Mouse (Mus musculus): ENCODE measurements around the gene Clcf1. TPM values are rescaled to one million over a fixed set of nuclear protein-coding genes. Genes with fewer than 3 reads are reported as not detected.

The Clcf1 gene
- total RNA-seq, 2 experiments from 2014 or later, result 0.38 TPM; not detected in 1

DNA sequence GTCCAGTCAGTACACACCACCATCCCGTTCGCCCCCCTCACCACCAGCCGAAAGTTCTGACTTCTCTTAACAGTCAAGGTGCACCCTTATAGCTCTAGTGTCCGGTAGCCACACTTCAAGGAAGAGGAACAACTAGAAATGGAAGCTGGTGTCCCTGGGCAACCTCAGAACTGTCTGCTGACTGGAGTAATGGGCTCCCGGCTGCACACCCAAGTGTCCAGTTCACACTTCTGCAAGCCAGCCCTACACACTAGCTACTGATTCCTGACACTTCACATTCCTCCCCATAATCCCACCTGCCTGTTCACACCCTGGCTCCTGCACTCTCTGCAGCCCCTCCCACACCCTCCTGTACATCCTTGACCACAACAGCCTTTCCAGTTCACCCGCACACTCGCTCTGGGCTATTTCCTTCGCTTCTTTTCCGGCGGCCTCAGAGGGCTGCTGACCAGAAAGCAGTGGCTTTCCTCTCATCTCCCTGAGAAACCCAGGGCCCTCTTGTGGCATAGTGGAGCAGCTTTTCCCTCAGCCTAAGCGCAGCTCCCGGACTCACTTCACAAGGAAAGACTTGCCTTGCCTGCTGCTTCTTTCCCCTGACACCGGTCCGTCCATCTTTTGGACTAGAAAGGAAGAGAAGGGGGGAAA lies 2.1 kb downstream of the Clcf1 start:
- ATAC-seq (replicated peaks; ENCODE audit: low FRiP score, poor library complexity, severe bottlenecking), result no peak

DNA sequence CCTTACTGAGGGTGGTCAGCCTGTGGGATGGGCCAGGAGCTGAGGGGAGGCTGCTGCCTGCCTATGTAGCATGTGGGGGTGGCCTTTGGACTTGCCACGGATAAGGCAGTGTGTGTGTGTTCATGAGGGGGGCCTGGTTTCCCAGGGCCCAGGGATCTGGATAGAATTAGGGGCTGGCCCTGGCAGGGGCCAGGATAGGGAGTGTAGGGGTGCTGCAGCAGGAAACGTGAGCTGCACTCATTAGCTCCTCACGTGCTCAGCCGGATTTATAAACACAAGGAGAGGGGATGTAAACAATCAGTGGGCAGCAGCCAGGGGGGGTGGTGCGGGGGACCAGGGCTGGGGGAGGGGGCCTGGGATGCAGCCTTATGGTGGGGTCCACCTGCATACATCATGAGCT lies 3.1 kb downstream of the Clcf1 start:
- no peak for ATAC-seq (replicated peaks; ENCODE audit: low FRiP score, poor library complexity, severe bottlenecking)

GRCm38 (mm10) chr19:4217855-4218254 lies 3.8 kb downstream of the Clcf1 start:
- ATAC-seq (replicated peaks; ENCODE audit: low FRiP score, poor library complexity, severe bottlenecking), result no peak

- no peak for ATAC-seq (replicated peaks; ENCODE audit: low FRiP score, poor library complexity, severe bottlenecking)
Observed at GRCm38 (mm10) chr19:4218293-4218692, 4.3 kb downstream of the Clcf1 start.

DNA sequence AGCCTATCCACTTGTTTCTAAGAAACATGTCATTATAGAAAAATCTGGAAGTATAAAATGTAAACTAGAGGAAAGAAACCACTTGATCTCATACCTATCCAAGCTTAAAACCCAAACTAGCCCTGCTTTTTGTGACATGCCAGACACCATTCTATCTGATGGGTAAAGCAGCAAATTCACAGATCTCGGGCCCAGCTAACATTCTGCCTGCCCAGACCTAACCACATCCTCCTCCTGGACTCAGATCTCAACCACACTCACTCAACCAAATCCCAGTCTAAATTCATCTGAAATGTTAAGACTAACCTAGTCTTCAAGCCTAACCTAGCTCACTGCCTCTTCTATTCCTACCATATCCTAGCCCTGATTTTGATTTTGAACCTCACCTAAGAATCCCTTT lies 4.7 kb downstream of the Clcf1 start:
- ATAC-seq (replicated peaks; ENCODE audit: low FRiP score, poor library complexity, severe bottlenecking), result no peak

- no peak for ATAC-seq (replicated peaks; ENCODE audit: low FRiP score, poor library complexity, severe bottlenecking)
Observed at GRCm38 (mm10) chr19:4219943-4220342, 5.9 kb downstream of the Clcf1 start.

- no peak for ATAC-seq (replicated peaks; ENCODE audit: low FRiP score, poor library complexity, severe bottlenecking)
Observed at GRCm38 (mm10) chr19:4220416-4220815, 6.4 kb downstream of the Clcf1 start.

DNA sequence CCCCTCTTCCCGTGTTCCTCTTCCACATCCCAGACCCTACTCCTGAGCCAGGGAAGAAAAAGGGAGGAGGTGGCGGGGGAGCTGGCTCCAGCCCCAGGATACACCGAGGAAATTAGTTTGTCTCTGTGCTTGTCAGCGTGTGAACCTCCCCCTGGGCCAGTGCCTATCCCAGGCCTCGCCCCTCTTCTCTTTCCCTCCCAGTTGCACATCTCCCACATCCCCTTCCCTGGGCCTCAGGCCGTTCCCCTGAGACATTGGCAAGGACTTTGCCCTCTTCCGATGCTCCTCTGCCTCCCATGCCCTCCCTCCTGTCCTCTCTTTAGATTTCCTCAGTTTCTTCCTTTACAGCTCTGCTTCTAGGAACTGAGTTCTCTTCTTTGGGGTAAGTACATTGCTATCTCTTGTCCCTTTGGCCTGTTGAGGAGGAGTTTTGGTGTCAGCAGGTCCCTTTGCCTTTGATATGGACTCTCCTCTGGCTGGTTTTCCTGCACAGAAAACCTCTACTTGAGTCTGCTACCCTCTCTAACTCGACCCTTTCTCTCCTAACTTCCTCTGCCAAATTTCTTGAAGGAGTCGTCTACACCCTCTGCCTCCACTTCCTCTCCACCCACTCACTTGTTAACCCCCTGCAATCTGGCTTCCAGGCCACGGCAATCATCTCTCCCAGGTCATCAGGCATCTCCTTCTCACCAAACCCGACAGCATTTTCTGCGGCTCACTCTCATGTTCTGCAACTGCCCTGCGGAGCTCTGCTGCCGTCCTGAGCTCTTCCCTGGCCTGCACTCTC lies 7.1 kb downstream of the Clcf1 start:
- ATAC-seq (replicated peaks; ENCODE audit: low FRiP score, poor library complexity, severe bottlenecking), result no peak

GRCm38 (mm10) chr19:4222165-4222564 lies 8.1 kb downstream of the Clcf1 start:
- ATAC-seq (replicated peaks; ENCODE audit: low FRiP score, poor library complexity, severe bottlenecking), result no peak

DNA sequence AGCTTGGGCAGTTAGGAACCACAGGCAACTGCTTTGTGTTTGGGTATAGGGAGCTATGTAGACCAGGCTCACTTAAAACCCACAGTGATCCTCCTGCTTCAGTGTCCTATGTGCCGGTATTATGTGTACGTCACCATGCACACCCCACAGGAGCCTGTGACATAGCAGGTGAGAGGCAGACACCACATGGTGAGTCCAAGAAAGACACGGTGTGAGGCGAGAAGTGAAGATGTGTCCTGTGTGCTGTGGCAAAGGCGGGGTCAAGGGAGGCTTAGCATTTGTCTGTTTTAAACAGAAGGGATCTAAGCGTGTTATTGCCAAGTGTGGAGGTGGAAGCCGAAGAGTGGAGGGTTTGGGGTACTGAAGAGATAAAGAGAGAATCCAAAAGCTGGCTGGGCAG lies 12.7 kb downstream of the Clcf1 start:
- no peak for ATAC-seq (replicated peaks; ENCODE audit: low FRiP score, poor library complexity, severe bottlenecking)

GRCm38 (mm10) chr19:4227446-4227845 lies 13.4 kb downstream of the Clcf1 start:
- ATAC-seq (replicated peaks; ENCODE audit: low FRiP score, poor library complexity, severe bottlenecking), result no peak

- ATAC-seq (replicated peaks; ENCODE audit: low FRiP score, poor library complexity, severe bottlenecking), result peak; percentile 61
Observed at GRCm38 (mm10) chr19:4227894-4228678, 14.0 kb downstream of the Clcf1 start.

DNA sequence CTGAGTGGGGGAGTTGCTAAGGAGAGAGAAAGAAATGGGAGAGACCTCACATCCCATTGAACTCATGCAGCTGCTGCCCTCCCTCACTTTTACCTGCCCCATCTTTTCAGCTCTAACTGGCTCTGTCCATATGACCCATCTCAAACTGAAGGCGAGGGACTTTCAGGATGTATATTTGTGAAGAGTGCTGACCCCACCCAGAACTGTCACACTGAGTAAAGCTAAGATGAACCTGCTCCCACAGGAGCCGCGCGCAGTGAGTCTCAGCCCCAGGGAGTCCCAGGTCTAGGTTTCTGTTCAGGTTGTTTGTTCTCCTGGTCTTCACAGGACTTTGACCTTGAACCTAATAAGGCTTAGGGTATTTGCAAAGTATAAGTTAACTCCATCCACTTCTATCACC lies 14.9 kb downstream of the Clcf1 start:
- no peak for ATAC-seq (replicated peaks; ENCODE audit: low FRiP score, poor library complexity, severe bottlenecking)

DNA sequence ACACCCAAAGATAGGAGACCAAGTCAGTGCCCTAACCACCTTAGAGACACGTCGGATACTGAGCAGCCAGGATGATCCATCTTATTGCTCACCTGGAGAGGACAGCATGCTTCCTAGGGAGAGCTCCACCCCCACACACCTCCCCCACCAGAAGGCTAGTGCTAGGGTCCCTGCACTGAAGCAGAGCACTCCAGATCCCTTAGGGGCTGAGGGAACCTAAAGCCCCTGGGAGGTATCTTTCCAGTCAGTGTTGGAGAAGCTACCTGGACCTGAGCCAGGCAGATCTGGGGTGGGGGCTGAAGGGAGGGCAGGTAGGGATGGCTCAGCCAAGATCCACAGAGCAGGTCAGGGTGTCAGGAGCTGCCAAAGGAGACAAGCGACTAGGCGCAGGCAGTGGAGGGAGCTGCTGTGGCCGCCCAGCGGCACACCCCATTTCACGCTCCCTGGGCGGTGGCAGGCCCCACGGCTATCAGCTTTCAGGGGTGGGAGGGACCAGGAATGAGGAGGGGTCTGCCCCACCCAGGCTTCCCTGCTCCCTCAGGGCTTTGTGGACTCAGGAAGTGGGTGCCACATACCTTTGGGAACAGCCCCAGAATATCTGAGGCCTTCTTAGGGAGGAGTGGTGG lies 15.5 kb downstream of the Clcf1 start:
- ATAC-seq (replicated peaks; ENCODE audit: low FRiP score, poor library complexity, severe bottlenecking), result no peak

DNA sequence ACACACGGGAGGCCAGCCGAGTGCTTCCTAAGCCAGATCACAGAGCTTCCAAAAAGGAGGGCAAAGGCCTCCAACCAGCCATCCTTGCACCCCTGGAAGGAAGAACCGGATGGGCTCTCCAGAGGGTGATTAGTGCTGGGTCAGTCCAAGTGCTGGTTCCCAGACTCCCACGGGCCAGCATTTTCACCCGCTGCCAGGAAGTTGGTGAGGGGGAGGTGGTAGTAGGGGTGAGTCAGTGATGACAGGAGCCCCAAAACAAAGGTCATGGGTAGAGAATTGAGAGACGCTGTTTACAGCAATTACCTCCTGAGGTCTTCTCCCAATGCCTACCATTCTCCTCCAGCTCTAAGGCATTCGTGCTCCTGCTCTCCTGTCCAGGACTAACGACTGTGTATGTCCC lies 16.4 kb downstream of the Clcf1 start:
- ATAC-seq (replicated peaks; ENCODE audit: low FRiP score, poor library complexity, severe bottlenecking), result no peak

GRCm38 (mm10) chr19:4231253-4232185 lies 17.5 kb downstream of the Clcf1 start, which contains the start of gene Pold4:
TSS of gene Pold4 (plus strand) at chr19:4231899.
- peak; percentile 91 for ATAC-seq (replicated peaks; ENCODE audit: low FRiP score, poor library complexity, severe bottlenecking)

DNA sequence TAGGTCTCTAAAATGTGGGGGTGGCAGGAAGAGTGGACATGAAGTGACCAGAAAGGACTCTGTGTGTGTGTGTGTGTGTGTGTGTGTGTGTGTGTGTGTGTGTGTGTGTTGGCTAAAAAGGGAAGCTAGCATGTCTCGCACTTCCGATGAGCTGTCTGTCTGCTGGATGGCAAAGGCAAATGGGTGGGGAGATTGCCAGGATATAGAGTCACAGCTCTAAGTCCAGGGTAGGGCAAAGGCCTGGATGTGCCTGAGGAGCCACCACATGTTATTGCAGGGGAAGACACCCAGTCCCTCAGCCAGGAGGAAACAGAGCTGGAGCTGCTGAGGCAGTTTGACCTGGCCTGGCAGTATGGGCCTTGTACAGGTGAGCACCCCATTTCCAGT lies 18.1 kb downstream of the Clcf1 start:
- ATAC-seq (replicated peaks; ENCODE audit: low FRiP score, poor library complexity, severe bottlenecking), result peak; percentile 14; the same call in 1 of the 2 replicates

GRCm38 (mm10) chr19:4232651-4233050 lies 18.6 kb downstream of the Clcf1 start:
- no peak for ATAC-seq (replicated peaks; ENCODE audit: low FRiP score, poor library complexity, severe bottlenecking)

DNA sequence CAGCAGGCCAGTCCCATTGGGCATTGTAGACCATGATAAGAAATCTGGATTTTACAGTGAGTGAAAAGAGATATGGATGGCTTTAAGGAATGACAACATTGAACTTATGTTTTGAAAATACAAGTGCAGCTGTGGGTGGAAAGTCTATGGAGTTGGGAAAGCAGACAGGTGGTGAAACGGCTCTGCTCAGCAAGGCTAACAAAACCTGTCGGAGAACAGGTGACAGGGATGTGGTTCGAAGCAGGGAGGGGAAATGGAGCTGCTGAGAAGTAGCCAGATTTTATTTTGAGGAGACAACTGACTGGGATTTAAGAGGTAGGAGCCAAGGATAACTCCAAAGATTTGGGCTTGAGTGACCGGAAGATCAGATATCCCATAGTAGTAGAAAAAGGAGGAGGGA lies 20.5 kb downstream of the Clcf1 start:
- no peak for ATAC-seq (replicated peaks; ENCODE audit: low FRiP score, poor library complexity, severe bottlenecking)
